Mouse (Mus musculus) right cerebral cortex, postnatal 4 days (tissue): ENCODE data around the gene Slx1b.
"Not testable (repeated sequence)": the region's sequence is repeated elsewhere in the genome, so short reads cannot be mapped to it uniquely, and the experiment has no call there.

Experiments used
- DNase-seq: peaks from one replicate; pipeline ENCODE4 v3.0.0-alpha.2; 2022

Slx1b gene

GRCm38 (mm10) chr7:126695631-126696207, at the start of gene Slx1b:
Slx1b (minus strand) TSS chr7:126695784.
- DNase-seq = peak; percentile 89

- no peak for DNase-seq
Measured at GRCm38 (mm10) chr7:126741964-126742482, 46.4 kb upstream of the Slx1b start.

GRCm38 (mm10) chr7:126741452-126741851, 45.9 kb upstream of the Slx1b start:
- DNase-seq = no peak

- DNase-seq = no peak
Measured at GRCm38 (mm10) chr7:126740977-126741376, 45.4 kb upstream of the Slx1b start.

GRCm38 (mm10) chr7:126740132-126740735, 44.6 kb upstream of the Slx1b start:
- DNase-seq = no peak

- peak; percentile 11 for DNase-seq
Measured at GRCm38 (mm10) chr7:126739551-126739950, 44.0 kb upstream of the Slx1b start.

GRCm38 (mm10) chr7:126736122-126736521, 40.5 kb upstream of the Slx1b start:
- DNase-seq = no peak

GRCm38 (mm10) chr7:126730256-126730789, 34.7 kb upstream of the Slx1b start:
- not testable (repeated sequence) for DNase-seq

GRCm38 (mm10) chr7:126725667-126726066, 30.1 kb upstream of the Slx1b start:
- no peak for DNase-seq

GRCm38 (mm10) chr7:126725077-126725476, 29.5 kb upstream of the Slx1b start:
- DNase-seq = no peak

GRCm38 (mm10) chr7:126721635-126722034, 26.1 kb upstream of the Slx1b start:
- DNase-seq = no peak

GRCm38 (mm10) chr7:126718787-126719337, 23.3 kb upstream of the Slx1b start:
- DNase-seq = no peak

GRCm38 (mm10) chr7:126717566-126717965, 22.0 kb upstream of the Slx1b start:
- no peak for DNase-seq

GRCm38 (mm10) chr7:126715679-126716078, 20.1 kb upstream of the Slx1b start:
- DNase-seq = no peak

- DNase-seq = no peak
Measured at GRCm38 (mm10) chr7:126711910-126712309, 16.3 kb upstream of the Slx1b start.

GRCm38 (mm10) chr7:126710266-126710665, 14.7 kb upstream of the Slx1b start:
- no peak for DNase-seq

- DNase-seq = no peak
Measured at GRCm38 (mm10) chr7:126708175-126708952, 12.8 kb upstream of the Slx1b start.

GRCm38 (mm10) chr7:126707442-126708174, 12.0 kb upstream of the Slx1b start, which contains the start of gene Coro1a:
Coro1a (minus strand) TSS chr7:126707787.
- DNase-seq = no peak

- peak; percentile 88 for DNase-seq
Measured at GRCm38 (mm10) chr7:126704121-126704980, 8.8 kb upstream of the Slx1b start.

- no peak for DNase-seq
Measured at GRCm38 (mm10) chr7:126703757-126704077, 8.1 kb upstream of the Slx1b start.
